Mouse (Mus musculus) stomach, embryonic 16.5 days (tissue): ENCODE data around the gene Ube2m. TPM values are rescaled to one million over a fixed set of nuclear protein-coding genes. Genes with fewer than 3 reads are reported as not detected.

ENCODE experiments used
- polyA plus RNA-seq: library from polyadenylated mRNA; unstranded; fragments of >200 nt; fragmentation: Nextera tagmentation; extraction: Ambion mirVana; gene quantifications from 2 replicates; pipeline ENCODE4 v1.2.1, GENCODE M21; 2015

Ube2m gene
- polyA plus RNA-seq, 1 experiment from 2014 or later: 21.4 TPM

Other genes with a start within 250 kb of the Ube2m start
- 5.7 and 7.6 TPM in 2 replicates for gene Zscan18, start 234.6 kb downstream of the Ube2m start, polyA plus RNA-seq
- 13.8 and 14.5 TPM in 2 replicates for gene Zfp329, start 219.4 kb downstream of the Ube2m start, polyA plus RNA-seq
- gene Zfp110, start 203.5 kb downstream of the Ube2m start, polyA plus RNA-seq: 36.0 and 38.7 TPM in 2 replicates
- 3.3 and 3.7 TPM in 2 replicates for gene Zfp128, start 157.1 kb downstream of the Ube2m start, polyA plus RNA-seq
- gene Zscan22, start 140.5 kb downstream of the Ube2m start, polyA plus RNA-seq: 14.1 and 14.8 TPM in 2 replicates
- gene Rps5, start 116.0 kb downstream of the Ube2m start, polyA plus RNA-seq: 869 and 872 TPM in 2 replicates
- gene Rnf225, start 110.9 kb downstream of the Ube2m start, polyA plus RNA-seq: 2.3 and 3.2 TPM in 2 replicates
- gene Zfp324, start 72.4 kb downstream of the Ube2m start, polyA plus RNA-seq: 8.3 and 8.8 TPM in 2 replicates
- 7.2 and 8.9 TPM in 2 replicates for gene Zfp446, start 60.4 kb downstream of the Ube2m start, polyA plus RNA-seq
- 0.95 and 1.4 TPM in 2 replicates for gene Slc27a5, start 40.1 kb downstream of the Ube2m start, polyA plus RNA-seq
- 122 and 130 TPM in 2 replicates for gene Trim28, start 39.2 kb downstream of the Ube2m start, polyA plus RNA-seq
- 18.4 and 20.2 TPM in 2 replicates for gene Zbtb45, start 28.2 kb downstream of the Ube2m start, polyA plus RNA-seq
- 189 and 190 TPM in 2 replicates for gene Chmp2a, start 3.5 kb downstream of the Ube2m start, polyA plus RNA-seq
- gene Mzf1, start 16.5 kb upstream of the Ube2m start, polyA plus RNA-seq: 2.5 and 2.7 TPM in 2 replicates
- not detected in 2 replicates for gene Vmn1r85, start 56.9 kb upstream of the Ube2m start, polyA plus RNA-seq
- gene Vmn1r86, start 81.6 kb upstream of the Ube2m start, polyA plus RNA-seq: not detected in 2 replicates
- not detected in 2 replicates for gene Vmn1r87, start 101.9 kb upstream of the Ube2m start, polyA plus RNA-seq
- not detected in 2 replicates for gene Vmn1r88, start 121.3 kb upstream of the Ube2m start, polyA plus RNA-seq
- not detected in 2 replicates for gene Vmn1r89, start 174.7 kb upstream of the Ube2m start, polyA plus RNA-seq
- gene Lig1, start 239.0 kb upstream of the Ube2m start, polyA plus RNA-seq: 75.0 and 84.8 TPM in 2 replicates
- gene Zswim9, start 240.4 kb upstream of the Ube2m start, polyA plus RNA-seq: 7.6 and 10.1 TPM in 2 replicates